Mouse (Mus musculus) kidney, embryonic 16.5 days (tissue): Measurements from ENCODE around the gene Nrn1l. TPM values are rescaled to one million over a fixed set of nuclear protein-coding genes. Genes with fewer than 3 reads are reported as not detected.

ENCODE experiments used
- ATAC-seq: fragments of 200-750 bp; cut with Nextera tagmentation; 2 replicates; pipeline ENCODE4 v1.8.0; 2017; ENCODE audit warnings: moderate TSS enrichment; ENCODE audit not compliant: low FRiP score, low TSS enrichment
- H3K27ac ChIP-seq: fragments of 300-500 bp; sonication (generic); 2 replicates; pipeline ENCODE4 v1.5.1; 2014; ENCODE audit warnings: low read length
- H3K27me3 ChIP-seq: fragments of 300-500 bp; sonication (generic); 2 replicates; pipeline ENCODE4 v1.6.1; 2014; ENCODE audit warnings: low read length, control low read depth, mixed read lengths; ENCODE audit not compliant: insufficient read depth
- H3K36me3 ChIP-seq: fragments of 300-500 bp; sonication (generic); 2 replicates; pipeline ENCODE4 v1.6.1; 2014; ENCODE audit warnings: low read length, control low read depth, mixed read lengths; ENCODE audit not compliant: insufficient read depth
- H3K4me1 ChIP-seq: fragments of 300-500 bp; sonication (generic); 2 replicates; pipeline ENCODE4 v1.6.1; 2014; ENCODE audit warnings: low read length, control low read depth, mixed read lengths; ENCODE audit not compliant: insufficient read depth
- H3K4me2 ChIP-seq: fragments of 300-500 bp; sonication (generic); replicated peaks from 2 replicates; pipeline ENCODE4 v1.6.1; 2014; ENCODE audit warnings: low read depth, low read length
- H3K4me3 ChIP-seq: fragments of 300-500 bp; sonication (generic); 2 replicates; pipeline ENCODE4 v1.5.1; 2014; ENCODE audit warnings: mild to moderate bottlenecking, low read length
- H3K9ac ChIP-seq: fragments of 300-500 bp; sonication (generic); replicated peaks from 2 replicates; pipeline ENCODE4 v1.6.1; 2014; ENCODE audit warnings: low read length
- H3K9me3 ChIP-seq: fragments of 300-500 bp; sonication (generic); 2 replicates; pipeline ENCODE4 v1.6.1; 2016; ENCODE audit warnings: low read length, control low read depth
- WGBS: fragments of 180-500 bp; shearing (Covaris S2); extraction: QIAGEN DNeasy Blood & Tissue Kit; methylation state at CpG from one replicate; pipeline ENCODE4 v1.1.7; 2014; 5-methylcytosine and 5-hydroxymethylcytosine counted together
- polyA plus RNA-seq: library from polyadenylated mRNA; unstranded; fragments of >200 nt; fragmentation: Nextera tagmentation; extraction: Ambion mirVana; gene quantifications from 2 replicates; pipeline ENCODE4 v1.2.1, GENCODE M21; 2015

Nrn1l gene
- 0.53 and 0.85 TPM in 2 replicates for polyA plus RNA-seq

- no peaks in the 10 kb centered on the region for H3K9me3 ChIP-seq
- 5% methylated on average over 11 of the region's 11 CpGs for WGBS
- H3K36me3 ChIP-seq = peaks cover 42% of the 10 kb centered on the region
These were observed at the start of gene Nrn1l for GRCm38 (mm10) chr8:105893339-105893738. TSS of gene Nrn1l (plus strand) at chr8:105893567.

GRCm38 (mm10) chr8:105846678-105847077 lies 46.7 kb upstream of the Nrn1l start:
- Histone ChIP-seq H3K36me3 (peaks cover 49% of the 10 kb centered on the region), H3K27me3 (no peaks in the 10 kb centered on the region), H3K9ac (no peak overlapping the region), H3K27ac (no peak overlapping the region), H3K4me1 (peaks cover 6% of the 10 kb centered on the region), H3K4me2 (no peak overlapping the region), H3K9me3 (no peaks in the 10 kb centered on the region), H3K4me3 (no peak overlapping the region)
- ATAC-seq = no peak
- WGBS = 87% methylated on average over 11 of the region's 11 CpGs

More at GRCm38 (mm10) chr8:105893339-105893738, at the start of gene Nrn1l:
- no peak within 1 kb of the TSS for H3K4me2 ChIP-seq
- H3K4me1 ChIP-seq = peaks cover 3% of the 10 kb centered on the region; the same call in 1 of the 2 replicates
- no peak within 1 kb of the TSS for H3K9ac ChIP-seq
- peak; percentile 90 for ATAC-seq
- H3K4me3 ChIP-seq = no peak within 1 kb of the TSS
- no peaks in the 10 kb centered on the region for H3K27me3 ChIP-seq
- no peak within 1 kb of the TSS for H3K27ac ChIP-seq

GRCm38 (mm10) chr8:105850014-105850413 lies 43.4 kb upstream of the Nrn1l start:
- WGBS = 77% methylated on average over 3 of the region's 4 CpGs
- Histone ChIP-seq H3K4me3 (no peak overlapping the region), H3K4me2 (no peak overlapping the region)

GRCm38 (mm10) chr8:105850611-105851010 lies 42.8 kb upstream of the Nrn1l start:
- H3K36me3 ChIP-seq = peaks cover 33% of the 10 kb centered on the region
- no peak overlapping the region for H3K9ac ChIP-seq
- H3K27ac ChIP-seq = no peak overlapping the region
- peak overlapping the region; percentile 37 for H3K4me2 ChIP-seq
- H3K4me3 ChIP-seq = peak overlapping the region; percentile 16; the same call in 1 of the 2 replicates
- peaks cover 9% of the 10 kb centered on the region for H3K4me1 ChIP-seq
- 76% methylated on average over 7 of the region's 7 CpGs for WGBS
- no peaks in the 10 kb centered on the region for H3K9me3 ChIP-seq
- ATAC-seq = no peak
- H3K27me3 ChIP-seq = no peaks in the 10 kb centered on the region

More at GRCm38 (mm10) chr8:105850014-105850413, 43.4 kb upstream of the Nrn1l start:
- Histone ChIP-seq H3K9ac (no peak overlapping the region), H3K27me3 (no peaks in the 10 kb centered on the region), H3K27ac (no peak overlapping the region), H3K36me3 (peaks cover 33% of the 10 kb centered on the region), H3K9me3 (no peaks in the 10 kb centered on the region), H3K4me1 (peaks cover 9% of the 10 kb centered on the region)
- no peak for ATAC-seq

- under 1% methylated on average over 34 of the region's 34 CpGs for WGBS
- peak overlapping the region; percentile 78 for H3K27ac ChIP-seq
These were observed 41.7 kb upstream of the Nrn1l start for GRCm38 (mm10) chr8:105851651-105852143.

GRCm38 (mm10) chr8:105852146-105852729 lies 41.1 kb upstream of the Nrn1l start:
- WGBS = 82% methylated on average over 12 of the region's 12 CpGs
- peaks cover 19% of the 10 kb centered on the region for H3K36me3 ChIP-seq
- no peak overlapping the region for H3K9ac ChIP-seq
- H3K4me2 ChIP-seq = no peak overlapping the region
- peak overlapping the region; percentile 89 for H3K4me3 ChIP-seq
- H3K9me3 ChIP-seq = no peaks in the 10 kb centered on the region
- no peak for ATAC-seq
- no peaks in the 10 kb centered on the region for H3K27me3 ChIP-seq
- H3K27ac ChIP-seq = no peak overlapping the region
- H3K4me1 ChIP-seq = peaks cover 24% of the 10 kb centered on the region

More at GRCm38 (mm10) chr8:105851651-105852143, 41.7 kb upstream of the Nrn1l start:
- peak; percentile 81 for ATAC-seq
- H3K4me3 ChIP-seq = peak overlapping the region; percentile 89
- no peaks in the 10 kb centered on the region for H3K9me3 ChIP-seq
- H3K4me2 ChIP-seq = peak overlapping the region; percentile 67
- peak overlapping the region; percentile 91 for H3K9ac ChIP-seq
- H3K36me3 ChIP-seq = peaks cover 24% of the 10 kb centered on the region
- peaks cover 19% of the 10 kb centered on the region for H3K4me1 ChIP-seq
- no peaks in the 10 kb centered on the region for H3K27me3 ChIP-seq

- no peak within 1 kb of the TSS for H3K4me2 ChIP-seq
- WGBS = 89% methylated on average over 3 of the region's 3 CpGs
- H3K9me3 ChIP-seq = no peaks in the 10 kb centered on the region
- peaks cover 16% of the 10 kb centered on the region for H3K36me3 ChIP-seq
- H3K4me3 ChIP-seq = no peak within 1 kb of the TSS
- ATAC-seq = no peak
- no peaks in the 10 kb centered on the region for H3K27me3 ChIP-seq
- no peak within 1 kb of the TSS for H3K27ac ChIP-seq
- no peak within 1 kb of the TSS for H3K9ac ChIP-seq
- H3K4me1 ChIP-seq = peaks cover 32% of the 10 kb centered on the region
These were observed 40.2 kb upstream of the Nrn1l start, which contains the start of gene Cenpt for GRCm38 (mm10) chr8:105853178-105853577. TSS of gene Cenpt (minus strand) at chr8:105853278.

GRCm38 (mm10) chr8:105854303-105854702 lies 39.1 kb upstream of the Nrn1l start:
- Histone ChIP-seq H3K4me2 (peak overlapping the region; percentile 95), H3K4me3 (peak overlapping the region; percentile 84), H3K36me3 (peaks cover 6% of the 10 kb centered on the region), H3K4me1 (peaks cover 32% of the 10 kb centered on the region), H3K9me3 (no peaks in the 10 kb centered on the region), H3K27ac (peak overlapping the region; percentile 58; the same call in 1 of the 2 replicates), H3K27me3 (no peaks in the 10 kb centered on the region), H3K9ac (peak overlapping the region; percentile 38; the same call in 1 of the 2 replicates)
- 23% methylated on average over 8 of the region's 8 CpGs for WGBS
- ATAC-seq = no peak; the same call in 1 of the 2 replicates

GRCm38 (mm10) chr8:105854715-105855216 lies 38.6 kb upstream of the Nrn1l start, which contains the start of gene Thap11:
TSS of gene Thap11 (plus strand) at chr8:105855132.
- Histone ChIP-seq H3K9me3 (no peaks in the 10 kb centered on the region), H3K27ac (peak within 1 kb of the TSS; percentile 87), H3K27me3 (no peaks in the 10 kb centered on the region), H3K4me3 (peak within 1 kb of the TSS; percentile 84), H3K4me2 (peak within 1 kb of the TSS; percentile 95), H3K36me3 (peaks cover 2% of the 10 kb centered on the region; the same call in 1 of the 2 replicates), H3K4me1 (peaks cover 36% of the 10 kb centered on the region), H3K9ac (peak within 1 kb of the TSS; percentile 81)
- under 1% methylated on average over 43 of the region's 43 CpGs for WGBS
- peak; percentile 91 for ATAC-seq
